Mouse (Mus musculus): ENCODE measurements around the gene Surf4.

- no peak for TF ChIP-seq POLR2A (IDR thresholded peaks at IDR 0.05; ENCODE audit: low read depth, low read length)
- TF ChIP-seq CTCF (IDR thresholded peaks at IDR 0.05; ENCODE audit: extremely low read depth, insufficient read length, insufficient replicate concordance, low read depth, low read length), result no peak
Measured at GRCm38 (mm10) chr2:26908710-26909386, 24.9 kb downstream of the Surf4 start.
